Mouse (Mus musculus) lung, embryonic 15.5 days (tissue): ENCODE measurements around the gene Mmp21. TPM values are rescaled to one million over a fixed set of nuclear protein-coding genes. Genes with fewer than 3 reads are reported as not detected.

ENCODE experiments used
- polyA plus RNA-seq: library from polyadenylated mRNA; unstranded; fragments of >200 nt; fragmentation: Nextera tagmentation; extraction: Ambion mirVana; gene quantifications from 2 replicates; pipeline ENCODE4 v1.2.1, GENCODE M21; 2015

Gene Mmp21
- polyA plus RNA-seq, 1 experiment from 2014 or later = 0.07 TPM

Other genes starting within 250 kb of the Mmp21 start
- gene Tex36, start 77.9 kb downstream of the Mmp21 start, polyA plus RNA-seq = not detected in 2 replicates
- gene Edrf1, start 42.5 kb downstream of the Mmp21 start, polyA plus RNA-seq = 18.6 and 18.9 TPM in 2 replicates
- gene Bccip, start 29.3 kb upstream of the Mmp21 start, polyA plus RNA-seq = 169 and 172 TPM in 2 replicates
- gene Uros, start 30.0 kb upstream of the Mmp21 start, polyA plus RNA-seq = 27.8 and 28.9 TPM in 2 replicates
- gene Fank1, start 96.8 kb upstream of the Mmp21 start, polyA plus RNA-seq = 1.5 and 1.7 TPM in 2 replicates
- 26.4 and 27.7 TPM in 2 replicates for gene Dhx32, start 102.7 kb upstream of the Mmp21 start, polyA plus RNA-seq